Mouse (Mus musculus) heart, adult 9 months (tissue): ENCODE data around the gene Fscn3.

Experiments used
- DNase-seq, 2 experiments: peaks; one replicate each; pipeline ENCODE4 v3.0.0; 2022; ENCODE audit warnings: low spot score in 2 of 2

The Fscn3 gene

GRCm38 (mm10) chr6:28425019-28425418, 2.6 kb upstream of the Fscn3 start:
- no peak for DNase-seq

- DNase-seq: no peak
Observed at GRCm38 (mm10) chr6:28428290-28428689, 701 bp downstream of the Fscn3 start, which contains the start of gene Gcc1. Gcc1 (minus strand) TSS chr6:28428390.

GRCm38 (mm10) chr6:28429870-28430269, 2.3 kb downstream of the Fscn3 start:
- DNase-seq: no peak

- no peak for DNase-seq
Observed at GRCm38 (mm10) chr6:28430795-28431537, 3.4 kb downstream of the Fscn3 start.

- no peak for DNase-seq
Observed at GRCm38 (mm10) chr6:28431538-28431855, 3.9 kb downstream of the Fscn3 start.

GRCm38 (mm10) chr6:28447937-28448336, 20.3 kb downstream of the Fscn3 start:
- DNase-seq: no peak

GRCm38 (mm10) chr6:28449253-28449652, 21.7 kb downstream of the Fscn3 start, which contains the start of gene Pax4:
Pax4 (minus strand) TSS chr6:28449353.
- DNase-seq: no peak

- no peak for DNase-seq
Observed at GRCm38 (mm10) chr6:28450481-28450880, 22.9 kb downstream of the Fscn3 start.

GRCm38 (mm10) chr6:28450977-28451376, 23.4 kb downstream of the Fscn3 start:
- DNase-seq: no peak

- no peak for DNase-seq
Observed at GRCm38 (mm10) chr6:28459221-28459668, 31.7 kb downstream of the Fscn3 start.

- DNase-seq: peak; percentile 47 to 61
Observed at GRCm38 (mm10) chr6:28460534-28460933, 32.9 kb downstream of the Fscn3 start.

- DNase-seq: no peak
Observed at GRCm38 (mm10) chr6:28464630-28465029, 37.0 kb downstream of the Fscn3 start.

GRCm38 (mm10) chr6:28470017-28470602, 42.5 kb downstream of the Fscn3 start:
- DNase-seq: no peak

GRCm38 (mm10) chr6:28470621-28471020, 43.0 kb downstream of the Fscn3 start:
- DNase-seq: no peak

GRCm38 (mm10) chr6:28471284-28472035, 43.9 kb downstream of the Fscn3 start:
- no peak for DNase-seq

- DNase-seq: no peak
Observed at GRCm38 (mm10) chr6:28474211-28474610, 46.6 kb downstream of the Fscn3 start.

GRCm38 (mm10) chr6:28474839-28475238, 47.2 kb downstream of the Fscn3 start, which contains the start of gene Snd1:
Snd1 (plus strand) TSS chr6:28475139.
- DNase-seq: no peak

- peak; percentile 100 for DNase-seq
Observed at GRCm38 (mm10) chr6:28479865-28480751, 52.5 kb downstream of the Fscn3 start.

- no peak for DNase-seq
Observed at GRCm38 (mm10) chr6:28480752-28481492, 53.3 kb downstream of the Fscn3 start.

GRCm38 (mm10) chr6:28482711-28483315, 55.2 kb downstream of the Fscn3 start:
- DNase-seq: no peak
